In the genomic region with DNA sequence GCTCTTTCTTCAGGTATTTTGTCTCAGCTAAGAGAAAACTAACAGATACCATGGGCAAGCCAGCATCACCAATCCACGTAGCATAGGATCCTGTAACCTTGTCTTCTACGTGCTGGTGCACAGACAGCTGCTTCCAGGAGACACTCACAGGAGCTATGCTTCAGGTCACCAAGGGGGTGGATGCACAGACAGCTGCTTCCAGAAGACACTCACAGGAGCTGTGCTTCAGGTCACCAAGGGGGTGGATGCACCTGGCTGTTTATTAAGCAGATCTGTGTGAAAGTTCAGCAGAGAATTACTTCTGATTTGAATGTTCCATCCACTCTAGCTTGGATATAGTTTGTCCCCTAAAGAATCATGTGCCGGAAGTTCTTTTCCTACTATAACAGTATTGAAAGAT, we compare ENCODE assay signal across 13 mouse cellular contexts. TPM values are rescaled to one million over a fixed set of nuclear protein-coding genes. Genes with fewer than 3 reads are reported as not detected.
DNase-seq lines count a peak whose midpoint lies in the region.
"Had no signal": no experiment of that assay in that cellular context is flagged by ENCODE, and none has a peak within 500 bp of the region (broad histone marks: within the 10 kb centered on the region; RNA-seq: fewer than 3 reads in every experiment).

No protein-coding gene starts in this region.

- DNase-seq in heart, adult 11 months, result peak; percentile 68
- DNase-seq in heart, adult 18-20 months, result no peak
- peak; percentile 48 for DNase-seq in kidney, adult 9 months
- no peak for DNase-seq in kidney, adult 8-10 months
- peak; percentile 11 for DNase-seq in kidney, postnatal 14 days
- no peak for DNase-seq in kidney, adult 11 months
- DNase-seq: adrenal gland, adult 2 months; adrenal gland, postnatal 10 days; adrenal gland, postnatal 25 days; cerebellum, adult 11 months; embryo, embryonic 11 days had no signal

RNA-seq across cellular contexts. Expression of a gene that starts 6.5 kb away (rescaled TPM):
- under 1 TPM; 0.35 to 0.44 TPM for total RNA-seq in heart, adult 18-20 months (2021)
- total RNA-seq: adrenal gland, postnatal 25 days; common myeloid progenitor, adult 5-6 weeks; MEL had no signal

RNA-seq across cellular contexts. Expression of a gene that starts 18.5 kb away (rescaled TPM):
- 10 to 100 TPM; 50.2 to 51.8 TPM for total RNA-seq in heart, adult 18-20 months (2021)

RNA-seq across cellular contexts. Expression of a gene that starts 42.1 kb away (rescaled TPM):
- under 1 TPM; 0.20 to 0.26 TPM for total RNA-seq in heart, adult 18-20 months (2021)
- total RNA-seq: common myeloid progenitor, adult 5-6 weeks; MEL had no signal

RNA-seq across cellular contexts. Expression of a gene that starts 44.5 kb away (rescaled TPM):
- total RNA-seq in heart, adult 18-20 months (2021), result 1 to 10 TPM; 3.7 to 4.7 TPM
- total RNA-seq: common myeloid progenitor, adult 5-6 weeks had no signal

Comparison
In these comparisons a context has a peak if more than half of its experiments do, and no peak if none do; other contexts are left out.
1. DNase-seq: peak in heart, adult 11 months (single experiment), kidney, adult 9 months (single experiment) and kidney, postnatal 14 days (single experiment); none in heart, adult 18-20 months (0 of 2), kidney, adult 8-10 months (0 of 2) and kidney, adult 11 months (single experiment).